Mouse (Mus musculus) forebrain, embryonic 15.5 days (tissue): Measurements from ENCODE around the gene Ctsd. TPM values are rescaled to one million over a fixed set of nuclear protein-coding genes. Genes with fewer than 3 reads are reported as not detected.
A peak's percentile ranks its signal among the peaks of the same experiment; 100 is the strongest.

Source experiments
- ATAC-seq: fragments of 200-750 bp; cut with Nextera tagmentation; replicated peaks from 2 replicates; pipeline ENCODE4 v1.8.0; 2017; ENCODE audit warnings: mild to moderate bottlenecking, moderate TSS enrichment, moderate library complexity
- H3K27ac ChIP-seq: fragments of 300-500 bp; sonication (generic); replicated peaks from 2 replicates; pipeline ENCODE4 v1.5.1; 2015; ENCODE audit warnings: mild to moderate bottlenecking, inconsistent platforms
- H3K27me3 ChIP-seq: fragments of 300-500 bp; sonication (generic); 2 replicates; pipeline ENCODE4 v1.6.1; 2015; ENCODE audit warnings: inconsistent platforms
- H3K36me3 ChIP-seq: fragments of 300-500 bp; sonication (generic); 2 replicates; pipeline ENCODE4 v1.6.1; 2015; ENCODE audit warnings: mild to moderate bottlenecking, inconsistent platforms
- H3K4me1 ChIP-seq: fragments of 300-500 bp; sonication (generic); 2 replicates; pipeline ENCODE4 v1.6.1; 2015; ENCODE audit warnings: inconsistent platforms
- H3K4me2 ChIP-seq: fragments of 300-500 bp; sonication (generic); replicated peaks from 2 replicates; pipeline ENCODE4 v1.6.1; 2015; ENCODE audit warnings: mild to moderate bottlenecking, inconsistent platforms
- H3K4me3 ChIP-seq: fragments of 300-500 bp; sonication (generic); 2 replicates; pipeline ENCODE4 v1.5.1; 2015; ENCODE audit warnings: mild to moderate bottlenecking, inconsistent platforms
- H3K9ac ChIP-seq: fragments of 300-500 bp; sonication (generic); replicated peaks from 2 replicates; pipeline ENCODE4 v1.6.1; 2015; ENCODE audit warnings: mild to moderate bottlenecking, inconsistent platforms
- H3K9me3 ChIP-seq: fragments of 300-500 bp; sonication (generic); 2 replicates; pipeline ENCODE4 v1.6.1; 2016; ENCODE audit warnings: inconsistent platforms
- WGBS: fragments of 180-500 bp; shearing (Covaris S2); methylation state at CpG from one replicate; pipeline ENCODE4 v1.1.7; 2015; ENCODE audit warnings: mixed read lengths; 5-methylcytosine and 5-hydroxymethylcytosine counted together
- polyA plus RNA-seq: library from polyadenylated mRNA; unstranded; fragments of >200 nt; fragmentation: Nextera tagmentation; extraction: Ambion mirVana; gene quantifications from 2 replicates; pipeline ENCODE4 v1.2.1, GENCODE M21; 2015

The Ctsd gene
- 195 and 218 TPM in 2 replicates for polyA plus RNA-seq

- peak; percentile 97 for ATAC-seq
- Histone ChIP-seq H3K36me3 (peaks cover 22% of the 10 kb centered on the region), H3K27ac (peak within 1 kb of the TSS; percentile 56), H3K27me3 (no peaks in the 10 kb centered on the region), H3K4me2 (peak within 1 kb of the TSS; percentile 67), H3K4me3 (peak within 1 kb of the TSS; percentile 65), H3K9me3 (no peaks in the 10 kb centered on the region), H3K4me1 (peaks cover 19% of the 10 kb centered on the region), H3K9ac (peak within 1 kb of the TSS; percentile 87)
- WGBS, result under 1% methylated on average over 55 of the region's 55 CpGs
These were observed at the start of gene Ctsd for GRCm38 (mm10) chr7:142387419-142388148. Gene Ctsd, minus strand, starts transcription at chr7:142388038.

- Histone ChIP-seq H3K9me3 (no peaks in the 10 kb centered on the region), H3K4me3 (no peak overlapping the region), H3K27ac (no peak overlapping the region), H3K4me1 (no peaks in the 10 kb centered on the region), H3K36me3 (no peaks in the 10 kb centered on the region), H3K27me3 (no peaks in the 10 kb centered on the region), H3K4me2 (no peak overlapping the region), H3K9ac (no peak overlapping the region)
- no peak for ATAC-seq
- WGBS, result 68% methylated on average over 5 of the region's 5 CpGs
These were observed 49.5 kb upstream of the Ctsd start for GRCm38 (mm10) chr7:142437324-142437723.

GRCm38 (mm10) chr7:142435524-142435923 lies 47.7 kb upstream of the Ctsd start:
- no peak overlapping the region for H3K9ac ChIP-seq
- WGBS, result 20% methylated on average over 4 of the region's 4 CpGs
- no peaks in the 10 kb centered on the region for H3K36me3 ChIP-seq
- H3K4me2 ChIP-seq, result no peak overlapping the region
- H3K9me3 ChIP-seq, result no peaks in the 10 kb centered on the region
- 0 out of 2 replicates have a peak, but pooled peaks have one; percentile 41 for ATAC-seq
- H3K27me3 ChIP-seq, result no peaks in the 10 kb centered on the region
- no peak overlapping the region for H3K4me3 ChIP-seq
- peaks cover 5% of the 10 kb centered on the region for H3K4me1 ChIP-seq
- no peak overlapping the region for H3K27ac ChIP-seq

- Histone ChIP-seq H3K27me3 (no peaks in the 10 kb centered on the region), H3K27ac (no peak within 1 kb of the TSS), H3K9me3 (no peaks in the 10 kb centered on the region), H3K36me3 (no peaks in the 10 kb centered on the region), H3K4me2 (no peak within 1 kb of the TSS), H3K4me1 (peaks cover 13% of the 10 kb centered on the region), H3K4me3 (no peak within 1 kb of the TSS), H3K9ac (no peak within 1 kb of the TSS)
- 85% methylated on average over 10 of the region's 10 CpGs for WGBS
- ATAC-seq, result no peak
These were observed 46.5 kb upstream of the Ctsd start, which contains the start of gene Syt8 for GRCm38 (mm10) chr7:142434137-142434865. Gene Syt8, plus strand, starts transcription at chr7:142434850.

GRCm38 (mm10) chr7:142433623-142434022 lies 45.8 kb upstream of the Ctsd start:
- H3K4me3 ChIP-seq, result no peak overlapping the region

GRCm38 (mm10) chr7:142431106-142431505 lies 43.3 kb upstream of the Ctsd start:
- peaks cover 13% of the 10 kb centered on the region for H3K4me1 ChIP-seq
- H3K4me2 ChIP-seq, result no peak overlapping the region
- H3K9me3 ChIP-seq, result no peaks in the 10 kb centered on the region
- no peak overlapping the region for H3K27ac ChIP-seq
- H3K4me3 ChIP-seq, result no peak overlapping the region
- H3K36me3 ChIP-seq, result no peaks in the 10 kb centered on the region
- H3K27me3 ChIP-seq, result no peaks in the 10 kb centered on the region
- H3K9ac ChIP-seq, result no peak overlapping the region
- ATAC-seq, result no peak
- 84% methylated on average over 14 of the region's 14 CpGs for WGBS

More at GRCm38 (mm10) chr7:142433623-142434022, 45.8 kb upstream of the Ctsd start:
- Histone ChIP-seq H3K4me2 (no peak overlapping the region), H3K27me3 (no peaks in the 10 kb centered on the region), H3K27ac (no peak overlapping the region), H3K4me1 (peaks cover 13% of the 10 kb centered on the region), H3K9me3 (no peaks in the 10 kb centered on the region), H3K36me3 (no peaks in the 10 kb centered on the region), H3K9ac (no peak overlapping the region)
- no peak for ATAC-seq
- whole genome bisulfite sequencing, result 42% methylated on average over 19 of the region's 19 CpGs

GRCm38 (mm10) chr7:142430160-142430678 lies 42.4 kb upstream of the Ctsd start:
- Histone ChIP-seq H3K9ac (no peak overlapping the region), H3K27ac (peak overlapping the region; percentile 39)
- 14% methylated on average over 12 of the region's 12 CpGs for WGBS

GRCm38 (mm10) chr7:142428213-142428612 lies 40.4 kb upstream of the Ctsd start:
- H3K27me3 ChIP-seq, result no peaks in the 10 kb centered on the region
- H3K4me1 ChIP-seq, result peaks cover 13% of the 10 kb centered on the region
- H3K9me3 ChIP-seq, result no peaks in the 10 kb centered on the region
- H3K4me3 ChIP-seq, result no peak overlapping the region
- no peak overlapping the region for H3K27ac ChIP-seq
- H3K9ac ChIP-seq, result no peak overlapping the region
- 3% methylated on average over 7 of the region's 7 CpGs for WGBS
- H3K36me3 ChIP-seq, result no peaks in the 10 kb centered on the region
- peak; percentile 36; the same call in 1 of the 2 replicates for ATAC-seq
- H3K4me2 ChIP-seq, result no peak overlapping the region

More at GRCm38 (mm10) chr7:142430160-142430678, 42.4 kb upstream of the Ctsd start:
- H3K27me3 ChIP-seq, result no peaks in the 10 kb centered on the region
- H3K4me1 ChIP-seq, result peaks cover 13% of the 10 kb centered on the region
- no peak overlapping the region for H3K4me2 ChIP-seq
- H3K4me3 ChIP-seq, result no peak overlapping the region
- H3K9me3 ChIP-seq, result no peaks in the 10 kb centered on the region
- peak; percentile 84 for ATAC-seq
- no peaks in the 10 kb centered on the region for H3K36me3 ChIP-seq

GRCm38 (mm10) chr7:142425641-142426213 lies 37.9 kb upstream of the Ctsd start:
- no peak overlapping the region for H3K4me3 ChIP-seq
- peaks cover 8% of the 10 kb centered on the region for H3K4me1 ChIP-seq
- H3K9me3 ChIP-seq, result no peaks in the 10 kb centered on the region
- H3K4me2 ChIP-seq, result no peak overlapping the region
- H3K9ac ChIP-seq, result no peak overlapping the region
- no peaks in the 10 kb centered on the region for H3K36me3 ChIP-seq
- WGBS, result 55% methylated on average over 11 of the region's 11 CpGs
- ATAC-seq, result no peak
- no peak overlapping the region for H3K27ac ChIP-seq
- no peaks in the 10 kb centered on the region for H3K27me3 ChIP-seq

- ATAC-seq, result no peak
- Histone ChIP-seq H3K27me3 (no peaks in the 10 kb centered on the region), H3K9ac (no peak overlapping the region), H3K4me1 (no peaks in the 10 kb centered on the region), H3K4me2 (no peak overlapping the region), H3K27ac (no peak overlapping the region), H3K4me3 (no peak overlapping the region), H3K9me3 (no peaks in the 10 kb centered on the region), H3K36me3 (no peaks in the 10 kb centered on the region)
- WGBS, result 74% methylated on average over 2 of the region's 2 CpGs
These were observed 34.0 kb upstream of the Ctsd start for GRCm38 (mm10) chr7:142421826-142422225.

GRCm38 (mm10) chr7:142419887-142420286 lies 32.0 kb upstream of the Ctsd start:
- no peak for ATAC-seq
- 86% methylated on average over 5 of the region's 5 CpGs for WGBS
- Histone ChIP-seq H3K27ac (no peak overlapping the region), H3K9ac (no peak overlapping the region), H3K36me3 (no peaks in the 10 kb centered on the region), H3K4me1 (no peaks in the 10 kb centered on the region), H3K4me2 (no peak overlapping the region), H3K27me3 (no peaks in the 10 kb centered on the region), H3K4me3 (no peak overlapping the region), H3K9me3 (no peaks in the 10 kb centered on the region)

- Histone ChIP-seq H3K4me1 (no peaks in the 10 kb centered on the region), H3K36me3 (no peaks in the 10 kb centered on the region), H3K9me3 (no peaks in the 10 kb centered on the region), H3K27me3 (no peaks in the 10 kb centered on the region), H3K27ac (no peak overlapping the region), H3K9ac (no peak overlapping the region), H3K4me2 (no peak overlapping the region), H3K4me3 (no peak overlapping the region)
- WGBS, result 89% methylated on average over 8 of the region's 8 CpGs
- ATAC-seq, result no peak
These were observed 30.8 kb upstream of the Ctsd start for GRCm38 (mm10) chr7:142418679-142419078.
